Mouse (Mus musculus) heart, adult 9 months (tissue): ENCODE measurements at regions not wholly inside any gene's neighbourhood (a gene's known extent, or its start where the extent isn't known, plus 50 kb on each side); places are given as distances from the start of the nearest gene placed in this dataset.

Source experiments
- DNase-seq, 2 experiments: peaks; one replicate each; pipeline ENCODE4 v3.0.0; 2022; ENCODE audit warnings: low spot score in 2 of 2

GRCm38 (mm10) chr4:64335814-64336213, 289.0 kb upstream of the Tnc start:
- no peak for DNase-seq

GRCm38 (mm10) chr4:64330213-64330612, 283.4 kb upstream of the Tnc start:
- no peak for DNase-seq

- no peak for DNase-seq
Measured at GRCm38 (mm10) chr4:64324391-64324790, 277.6 kb upstream of the Tnc start.

GRCm38 (mm10) chr4:64316553-64317347, 269.9 kb upstream of the Tnc start:
- DNase-seq = no peak

- no peak for DNase-seq
Measured at GRCm38 (mm10) chr4:64296941-64297340, 250.1 kb upstream of the Tnc start.

- peak; percentile 13 to 35 for DNase-seq
Measured at GRCm38 (mm10) chr4:64282471-64282870, 235.7 kb upstream of the Tnc start.

- no peak for DNase-seq
Measured at GRCm38 (mm10) chr4:64276980-64277379, 230.2 kb upstream of the Tnc start.

- DNase-seq = no peak
Measured at GRCm38 (mm10) chr4:64274291-64274960, 227.6 kb upstream of the Tnc start.

- no peak for DNase-seq
Measured at GRCm38 (mm10) chr4:64269846-64270245, 223.0 kb upstream of the Tnc start.

GRCm38 (mm10) chr4:64269117-64269516, 222.3 kb upstream of the Tnc start:
- no peak for DNase-seq

GRCm38 (mm10) chr4:64260473-64260872, 213.7 kb upstream of the Tnc start:
- no peak for DNase-seq

GRCm38 (mm10) chr4:64260188-64260444, 213.3 kb upstream of the Tnc start:
- no peak for DNase-seq

GRCm38 (mm10) chr4:64259348-64260187, 212.8 kb upstream of the Tnc start:
- no peak for DNase-seq

GRCm38 (mm10) chr4:64255253-64255652, 208.4 kb upstream of the Tnc start:
- no peak for DNase-seq

GRCm38 (mm10) chr4:64250691-64251090, 203.9 kb upstream of the Tnc start:
- no peak for DNase-seq

GRCm38 (mm10) chr4:64238196-64238740, 191.5 kb upstream of the Tnc start:
- DNase-seq = no peak

GRCm38 (mm10) chr4:64235534-64235933, 188.7 kb upstream of the Tnc start:
- no peak for DNase-seq

GRCm38 (mm10) chr4:64232159-64232558, 185.3 kb upstream of the Tnc start:
- DNase-seq = no peak

GRCm38 (mm10) chr4:64228341-64228740, 181.5 kb upstream of the Tnc start:
- no peak for DNase-seq

- DNase-seq = no peak
Measured at GRCm38 (mm10) chr4:64226635-64227034, 179.8 kb upstream of the Tnc start.

GRCm38 (mm10) chr4:64224918-64225317, 178.1 kb upstream of the Tnc start:
- no peak for DNase-seq

GRCm38 (mm10) chr4:64219802-64220201, 173.0 kb upstream of the Tnc start:
- no peak for DNase-seq
